Comparison of ENCODE assay signal across 8 mouse cellular contexts in the genomic region with DNA sequence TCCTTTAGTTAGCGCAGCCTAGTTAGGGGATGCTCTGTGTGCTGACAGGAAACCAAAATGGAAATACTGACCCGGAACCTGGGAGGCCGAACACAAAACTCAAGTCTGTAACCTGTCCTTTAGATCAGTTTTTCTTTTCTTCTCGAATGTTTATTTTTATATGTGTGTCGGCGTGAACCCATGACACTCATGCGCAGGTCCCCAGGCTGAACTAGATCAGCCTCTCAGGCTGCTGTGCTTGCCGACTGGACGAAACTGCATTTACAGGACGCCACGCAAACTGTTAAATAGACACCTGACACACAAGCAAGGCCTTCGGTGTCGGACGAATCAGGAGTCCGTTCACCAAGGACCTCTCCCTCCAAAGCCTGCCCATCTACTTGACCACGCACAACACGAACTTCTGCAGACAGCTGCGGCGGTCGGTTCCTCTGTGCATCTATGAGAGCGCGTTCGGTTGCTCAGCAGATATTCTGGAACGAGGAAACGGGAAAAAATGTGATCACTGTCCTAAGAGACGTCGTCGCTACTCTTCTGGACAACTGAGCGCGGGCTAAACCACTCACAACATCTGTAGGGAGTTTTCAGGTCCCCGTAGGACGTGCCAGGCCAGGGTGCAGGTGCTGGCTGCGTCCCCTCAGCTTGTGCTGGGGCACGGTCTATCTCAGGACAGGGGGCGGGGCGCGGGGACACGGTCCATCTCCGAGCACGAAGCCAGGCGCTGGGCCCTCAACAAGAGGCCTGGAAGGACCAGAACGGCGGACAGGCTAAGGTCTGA. TPM values are rescaled to one million over a fixed set of nuclear protein-coding genes. Genes with fewer than 3 reads are reported as not detected.
DNase-seq lines count a peak whose midpoint lies in the region; ATAC-seq lines count a peak whose summit lies in the region.

No protein-coding gene starts in this region.

- H3K9me3 ChIP-seq in lung, embryonic 16.5 days (ENCODE audit: control insufficient read depth, low read length) = no peaks in the 10 kb centered on the region
- H3K9me3 ChIP-seq in forebrain, embryonic 11.5 days (ENCODE audit: control insufficient read depth, low read length) = no peaks in the 10 kb centered on the region
- no peaks in the 10 kb centered on the region for H3K9me3 ChIP-seq in liver, embryonic 12.5 days (replicated peaks)
- no peaks in the 10 kb centered on the region for H3K9me3 ChIP-seq in stomach, embryonic 15.5 days

- peak overlapping the region; percentile 91 for H3K4me3 ChIP-seq in lung, embryonic 16.5 days (ENCODE audit: low read length)
- H3K4me3 ChIP-seq in forebrain, embryonic 11.5 days (ENCODE audit: low read depth, low read length) = peak overlapping the region; percentile 90
- H3K4me3 ChIP-seq in liver, embryonic 12.5 days = peak overlapping the region; percentile 97
- peak overlapping the region; percentile 72 for H3K4me3 ChIP-seq in stomach, embryonic 15.5 days (replicated peaks)

- peak overlapping the region; percentile 88 for H3K4me2 ChIP-seq in lung, embryonic 16.5 days (ENCODE audit: low read depth, low read length)
- H3K4me2 ChIP-seq in forebrain, embryonic 11.5 days (ENCODE audit: low read depth, low read length, severe bottlenecking) = peak overlapping the region; percentile 73
- peak overlapping the region; percentile 92 for H3K4me2 ChIP-seq in liver, embryonic 12.5 days
- H3K4me2 ChIP-seq in stomach, embryonic 15.5 days = peak overlapping the region; percentile 72

- 7% methylated on average over 43 of the region's 43 CpGs for WGBS in lung, embryonic 16.5 days
- WGBS in forebrain, embryonic 11.5 days = 11% methylated on average over 43 of the region's 43 CpGs
- 10% methylated on average over 43 of the region's 43 CpGs for WGBS in liver, embryonic 12.5 days (ENCODE audit: insufficient replicate concordance)
- WGBS in stomach, embryonic 15.5 days = 9% methylated on average over 43 of the region's 43 CpGs

- H3K27me3 ChIP-seq in lung, embryonic 16.5 days (ENCODE audit: control insufficient read depth, insufficient read depth, low read depth, low read length) = no peaks in the 10 kb centered on the region
- H3K27me3 ChIP-seq in forebrain, embryonic 11.5 days (ENCODE audit: control insufficient read depth, insufficient read depth, low read length) = no peaks in the 10 kb centered on the region
- 0 out of 2 replicates have a peak, but pooled peaks cover 3% of the 10 kb centered on the region for H3K27me3 ChIP-seq in liver, embryonic 12.5 days (replicated peaks)
- H3K27me3 ChIP-seq in stomach, embryonic 15.5 days (replicated peaks) = no peaks in the 10 kb centered on the region

- DNase-seq in cerebellum, adult 9-10 months = peak; percentile 58
- DNase-seq in cerebellum, adult 11 months = no peak
- no peak for DNase-seq in lung, postnatal 10 days
- DNase-seq in forebrain, embryonic 11.5 days (ENCODE audit: low spot score) = peak; percentile 60
- no peak for DNase-seq in adipocyte (ENCODE audit: low spot score)

- peak overlapping the region; percentile 66 for H3K27ac ChIP-seq in lung, embryonic 16.5 days (ENCODE audit: low read length)
- H3K27ac ChIP-seq in forebrain, embryonic 11.5 days (ENCODE audit: low read depth, low read length) = no peak overlapping the region
- peak overlapping the region; percentile 99 for H3K27ac ChIP-seq in liver, embryonic 12.5 days
- peak overlapping the region; percentile 78; the same call in 1 of the 2 replicates for H3K27ac ChIP-seq in stomach, embryonic 15.5 days

- no peak; the same call in 1 of the 2 replicates for ATAC-seq in lung, embryonic 16.5 days (ENCODE audit: low read depth)
- ATAC-seq in forebrain, embryonic 11.5 days (replicated peaks; ENCODE audit: low FRiP score) = no peak
- peak; percentile 70 for ATAC-seq in liver, embryonic 12.5 days
- ATAC-seq in stomach, embryonic 15.5 days (ENCODE audit: insufficient read depth, low FRiP score, low read depth) = peak; percentile 53

- H3K9ac ChIP-seq in lung, embryonic 16.5 days (ENCODE audit: low read length) = peak overlapping the region; percentile 74
- peak overlapping the region; percentile 53 for H3K9ac ChIP-seq in forebrain, embryonic 11.5 days (ENCODE audit: low read length)
- peak overlapping the region; percentile 76 for H3K9ac ChIP-seq in liver, embryonic 12.5 days
- H3K9ac ChIP-seq in stomach, embryonic 15.5 days = peak overlapping the region; percentile 18

- peaks cover 13% of the 10 kb centered on the region for H3K4me1 ChIP-seq in lung, embryonic 16.5 days (replicated peaks; ENCODE audit: control insufficient read depth, insufficient read depth, low read length)
- peaks cover 7% of the 10 kb centered on the region; the same call in 1 of the 2 replicates for H3K4me1 ChIP-seq in forebrain, embryonic 11.5 days (replicated peaks; ENCODE audit: control insufficient read depth, insufficient read depth, low read length)
- H3K4me1 ChIP-seq in liver, embryonic 12.5 days = peaks cover 40% of the 10 kb centered on the region
- H3K4me1 ChIP-seq in stomach, embryonic 15.5 days = peaks cover 19% of the 10 kb centered on the region

- H3K36me3 ChIP-seq in lung, embryonic 16.5 days (ENCODE audit: control insufficient read depth, insufficient read depth, low read length) = peaks cover 11% of the 10 kb centered on the region
- 0 out of 2 replicates have a peak, but pooled peaks cover 8% of the 10 kb centered on the region for H3K36me3 ChIP-seq in forebrain, embryonic 11.5 days (ENCODE audit: control insufficient read depth, insufficient read depth, low read length)
- H3K36me3 ChIP-seq in liver, embryonic 12.5 days = peaks cover 27% of the 10 kb centered on the region
- peaks cover 19% of the 10 kb centered on the region for H3K36me3 ChIP-seq in stomach, embryonic 15.5 days

RNA-seq across cellular contexts. Expression of a gene that starts 0.7 kb away (rescaled TPM):
- polyA plus RNA-seq in lung, embryonic 16.5 days (2015; fragmentation: Nextera tagmentation; extraction: Ambion mirVana) = 248 and 262 TPM in 2 replicates
- 228 and 235 TPM in 2 replicates for polyA plus RNA-seq in forebrain, embryonic 11.5 days (2014; fragmentation: Nextera tagmentation; extraction: Ambion mirVana)
- polyA plus RNA-seq in liver, embryonic 12.5 days (2016; fragmentation: Nextera tagmentation; extraction: Ambion mirVana) = 163 and 167 TPM in 2 replicates
- polyA plus RNA-seq in stomach, embryonic 15.5 days (2015; fragmentation: Nextera tagmentation; extraction: Ambion mirVana) = 194 and 215 TPM in 2 replicates

RNA-seq across cellular contexts. Expression of a gene that starts 14.6 kb away (rescaled TPM):
- 4.0 and 5.2 TPM in 2 replicates for polyA plus RNA-seq in lung, embryonic 16.5 days (2015; fragmentation: Nextera tagmentation; extraction: Ambion mirVana)
- polyA plus RNA-seq in forebrain, embryonic 11.5 days (2014; fragmentation: Nextera tagmentation; extraction: Ambion mirVana) = 15.6 and 17.1 TPM in 2 replicates
- 0.41 and 0.45 TPM in 2 replicates for polyA plus RNA-seq in liver, embryonic 12.5 days (2016; fragmentation: Nextera tagmentation; extraction: Ambion mirVana)
- 4.7 and 4.9 TPM in 2 replicates for polyA plus RNA-seq in stomach, embryonic 15.5 days (2015; fragmentation: Nextera tagmentation; extraction: Ambion mirVana)

RNA-seq across cellular contexts. Expression of a gene that starts 22.3 kb away (rescaled TPM):
- 20.5 and 22.1 TPM in 2 replicates for polyA plus RNA-seq in lung, embryonic 16.5 days (2015; fragmentation: Nextera tagmentation; extraction: Ambion mirVana)
- polyA plus RNA-seq in forebrain, embryonic 11.5 days (2014; fragmentation: Nextera tagmentation; extraction: Ambion mirVana) = 3.7 and 4.1 TPM in 2 replicates
- 10.5 and 11.4 TPM in 2 replicates for polyA plus RNA-seq in liver, embryonic 12.5 days (2016; fragmentation: Nextera tagmentation; extraction: Ambion mirVana)
- 37.8 and 41.9 TPM in 2 replicates for polyA plus RNA-seq in stomach, embryonic 15.5 days (2015; fragmentation: Nextera tagmentation; extraction: Ambion mirVana)

RNA-seq across cellular contexts. Expression of a gene that starts 54.9 kb away (rescaled TPM):
- 4.6 and 6.3 TPM in 2 replicates for polyA plus RNA-seq in lung, embryonic 16.5 days (2015; fragmentation: Nextera tagmentation; extraction: Ambion mirVana)
- 3.9 and 5.4 TPM in 2 replicates for polyA plus RNA-seq in forebrain, embryonic 11.5 days (2014; fragmentation: Nextera tagmentation; extraction: Ambion mirVana)
- polyA plus RNA-seq in liver, embryonic 12.5 days (2016; fragmentation: Nextera tagmentation; extraction: Ambion mirVana) = 40.5 and 40.6 TPM in 2 replicates
- polyA plus RNA-seq in stomach, embryonic 15.5 days (2015; fragmentation: Nextera tagmentation; extraction: Ambion mirVana) = 7.1 TPM in 2 replicates

Comparison
In these comparisons a context has a peak if more than half of its experiments do, and no peak if none do; other contexts are left out.
1. DNase-seq: peak in cerebellum, adult 9-10 months (single experiment) and forebrain, embryonic 11.5 days (single experiment); none in cerebellum, adult 11 months (single experiment), lung, postnatal 10 days (single experiment) and adipocyte (single experiment).
2. ATAC-seq: peak in liver, embryonic 12.5 days (single experiment) and stomach, embryonic 15.5 days (single experiment); none in lung, embryonic 16.5 days (single experiment) and forebrain, embryonic 11.5 days (single experiment).
3. H3K9ac ChIP-seq: peak in every context shown above with its lines; median percentile 76 in liver, embryonic 12.5 days; 74 in lung, embryonic 16.5 days; 53 in forebrain, embryonic 11.5 days; 18 in stomach, embryonic 15.5 days.
4. Peak in every context shown above with its lines, with median percentiles within 50 percentile points of each other: H3K4me2 ChIP-seq and H3K4me3 ChIP-seq.